Mouse (Mus musculus): ENCODE measurements around the gene Kif26b. TPM values are rescaled to one million over a fixed set of nuclear protein-coding genes. Genes with fewer than 3 reads are reported as not detected.

The Kif26b gene
- polyA plus RNA-seq (2015; fragmentation: Nextera tagmentation; extraction: Ambion mirVana): 7.4 and 8.7 TPM in 2 replicates

- Histone ChIP-seq H3K27me3 (no peaks in the 10 kb centered on the region), H3K9ac (peak within 1 kb of the TSS; percentile 55), H3K9me3 (replicated peaks) (no peaks in the 10 kb centered on the region), H3K4me2 (replicated peaks) (peak within 1 kb of the TSS; percentile 98), H3K4me1 (peaks cover 33% of the 10 kb centered on the region), H3K36me3 (no peaks in the 10 kb centered on the region), H3K27ac (replicated peaks) (peak within 1 kb of the TSS; percentile 90), H3K4me3 (replicated peaks) (peak within 1 kb of the TSS; percentile 73)
- ATAC-seq (ENCODE audit: insufficient number of reproducible peaks, low FRiP score, low TSS enrichment, low read depth): peak; percentile 56
- WGBS: under 1% methylated on average over 92 of the region's 92 CpGs
Observed at GRCm38 (mm10) chr1:178528431-178529351, at the start of gene Kif26b. TSS of gene Kif26b (plus strand) at chr1:178529125.

GRCm38 (mm10) chr1:178483854-178484253 is 45.1 kb upstream of the Kif26b start:
- Histone ChIP-seq H3K4me3 (replicated peaks) (no peak overlapping the region), H3K4me2 (replicated peaks) (no peak overlapping the region), H3K9me3 (replicated peaks) (no peaks in the 10 kb centered on the region), H3K9ac (no peak overlapping the region), H3K27ac (replicated peaks) (no peak overlapping the region), H3K4me1 (no peaks in the 10 kb centered on the region), H3K36me3 (no peaks in the 10 kb centered on the region), H3K27me3 (no peaks in the 10 kb centered on the region)
- no peak for ATAC-seq (ENCODE audit: insufficient number of reproducible peaks, low FRiP score, low TSS enrichment, low read depth)

- no peak overlapping the region for H3K4me3 ChIP-seq (replicated peaks)
- H3K9ac ChIP-seq: no peak overlapping the region
- H3K27ac ChIP-seq (replicated peaks): no peak overlapping the region
- no peak overlapping the region for H3K4me2 ChIP-seq (replicated peaks)
- H3K36me3 ChIP-seq: no peaks in the 10 kb centered on the region
- H3K27me3 ChIP-seq: no peaks in the 10 kb centered on the region
- H3K4me1 ChIP-seq: no peaks in the 10 kb centered on the region
- ATAC-seq (ENCODE audit: insufficient number of reproducible peaks, low FRiP score, low TSS enrichment, low read depth): no peak
- no peaks in the 10 kb centered on the region for H3K9me3 ChIP-seq (replicated peaks)
- WGBS: 85% methylated on average over 5 of the region's 5 CpGs
Observed at GRCm38 (mm10) chr1:178485138-178485867, 43.6 kb upstream of the Kif26b start.

- Histone ChIP-seq H3K4me2 (replicated peaks) (no peak overlapping the region), H3K4me1 (no peaks in the 10 kb centered on the region), H3K9ac (no peak overlapping the region), H3K36me3 (no peaks in the 10 kb centered on the region), H3K27ac (replicated peaks) (no peak overlapping the region), H3K9me3 (replicated peaks) (no peaks in the 10 kb centered on the region), H3K27me3 (no peaks in the 10 kb centered on the region), H3K4me3 (replicated peaks) (no peak overlapping the region)
- ATAC-seq (ENCODE audit: insufficient number of reproducible peaks, low FRiP score, low TSS enrichment, low read depth): no peak
- 68% methylated on average over 5 of the region's 5 CpGs for WGBS
Observed at GRCm38 (mm10) chr1:178485868-178486220, 43.1 kb upstream of the Kif26b start.

- H3K27me3 ChIP-seq: no peaks in the 10 kb centered on the region
- H3K9me3 ChIP-seq (replicated peaks): no peaks in the 10 kb centered on the region
- no peak overlapping the region for H3K9ac ChIP-seq
- ATAC-seq (ENCODE audit: insufficient number of reproducible peaks, low FRiP score, low TSS enrichment, low read depth): no peak
- no peak overlapping the region for H3K4me3 ChIP-seq (replicated peaks)
- no peaks in the 10 kb centered on the region for H3K36me3 ChIP-seq
- no peaks in the 10 kb centered on the region for H3K4me1 ChIP-seq
- H3K4me2 ChIP-seq (replicated peaks): no peak overlapping the region
- no peak overlapping the region for H3K27ac ChIP-seq (replicated peaks)
- WGBS: 69% methylated on average over 5 of the region's 5 CpGs
Observed at GRCm38 (mm10) chr1:178486828-178487227, 42.1 kb upstream of the Kif26b start.

GRCm38 (mm10) chr1:178489127-178489526 is 39.8 kb upstream of the Kif26b start:
- ATAC-seq (ENCODE audit: insufficient number of reproducible peaks, low FRiP score, low TSS enrichment, low read depth): no peak
- Histone ChIP-seq H3K36me3 (no peaks in the 10 kb centered on the region), H3K9ac (no peak overlapping the region), H3K4me1 (no peaks in the 10 kb centered on the region), H3K4me3 (replicated peaks) (no peak overlapping the region), H3K27ac (replicated peaks) (no peak overlapping the region), H3K27me3 (no peaks in the 10 kb centered on the region), H3K4me2 (replicated peaks) (no peak overlapping the region), H3K9me3 (replicated peaks) (no peaks in the 10 kb centered on the region)
- 19% methylated on average over 3 of the region's 3 CpGs for WGBS

- WGBS: 79% methylated on average over 5 of the region's 5 CpGs
Observed at GRCm38 (mm10) chr1:178491733-178492132, 37.2 kb upstream of the Kif26b start.

GRCm38 (mm10) chr1:178492493-178492892 is 36.4 kb upstream of the Kif26b start:
- ATAC-seq (ENCODE audit: insufficient number of reproducible peaks, low FRiP score, low TSS enrichment, low read depth): no peak
- H3K36me3 ChIP-seq: no peaks in the 10 kb centered on the region
- H3K27me3 ChIP-seq: no peaks in the 10 kb centered on the region
- 61% methylated on average over 2 of the region's 2 CpGs for WGBS
- H3K4me1 ChIP-seq: no peaks in the 10 kb centered on the region
- H3K9ac ChIP-seq: no peak overlapping the region
- H3K9me3 ChIP-seq (replicated peaks): no peaks in the 10 kb centered on the region
- H3K27ac ChIP-seq (replicated peaks): no peak overlapping the region
- H3K4me3 ChIP-seq (replicated peaks): no peak overlapping the region
- H3K4me2 ChIP-seq (replicated peaks): no peak overlapping the region

More at GRCm38 (mm10) chr1:178491733-178492132, 37.2 kb upstream of the Kif26b start:
- no peak overlapping the region for H3K27ac ChIP-seq (replicated peaks)
- no peaks in the 10 kb centered on the region for H3K27me3 ChIP-seq
- no peak overlapping the region for H3K4me2 ChIP-seq (replicated peaks)
- H3K9me3 ChIP-seq (replicated peaks): no peaks in the 10 kb centered on the region
- H3K36me3 ChIP-seq: no peaks in the 10 kb centered on the region
- no peak overlapping the region for H3K4me3 ChIP-seq (replicated peaks)
- H3K9ac ChIP-seq: no peak overlapping the region
- no peak for ATAC-seq (ENCODE audit: insufficient number of reproducible peaks, low FRiP score, low TSS enrichment, low read depth)
- no peaks in the 10 kb centered on the region for H3K4me1 ChIP-seq

- WGBS: 77% methylated on average over 2 of the region's 2 CpGs
Observed at GRCm38 (mm10) chr1:178496186-178496585, 32.7 kb upstream of the Kif26b start.

GRCm38 (mm10) chr1:178496841-178497240 is 32.1 kb upstream of the Kif26b start:
- Histone ChIP-seq H3K27ac (replicated peaks) (no peak overlapping the region), H3K4me1 (no peaks in the 10 kb centered on the region), H3K9me3 (replicated peaks) (no peaks in the 10 kb centered on the region), H3K36me3 (no peaks in the 10 kb centered on the region), H3K9ac (no peak overlapping the region), H3K4me3 (replicated peaks) (no peak overlapping the region), H3K27me3 (no peaks in the 10 kb centered on the region), H3K4me2 (replicated peaks) (no peak overlapping the region)
- 0 out of 2 replicates have a peak, but pooled peaks have one; percentile 34 for ATAC-seq (ENCODE audit: insufficient number of reproducible peaks, low FRiP score, low TSS enrichment, low read depth)
- 57% methylated on average over 1 of the region's 1 CpGs for WGBS

More at GRCm38 (mm10) chr1:178496186-178496585, 32.7 kb upstream of the Kif26b start:
- Histone ChIP-seq H3K9ac (no peak overlapping the region), H3K4me1 (no peaks in the 10 kb centered on the region), H3K4me3 (replicated peaks) (no peak overlapping the region), H3K27me3 (no peaks in the 10 kb centered on the region), H3K36me3 (no peaks in the 10 kb centered on the region), H3K27ac (replicated peaks) (no peak overlapping the region), H3K4me2 (replicated peaks) (no peak overlapping the region), H3K9me3 (replicated peaks) (no peaks in the 10 kb centered on the region)
- ATAC-seq (ENCODE audit: insufficient number of reproducible peaks, low FRiP score, low TSS enrichment, low read depth): no peak

GRCm38 (mm10) chr1:178506938-178507337 is 22.0 kb upstream of the Kif26b start:
- ATAC-seq (ENCODE audit: insufficient number of reproducible peaks, low FRiP score, low TSS enrichment, low read depth): no peak
- no peaks in the 10 kb centered on the region for H3K27me3 ChIP-seq
- 85% methylated on average over 8 of the region's 8 CpGs for WGBS
- no peak overlapping the region for H3K27ac ChIP-seq (replicated peaks)
- H3K4me3 ChIP-seq (replicated peaks): no peak overlapping the region
- H3K4me2 ChIP-seq (replicated peaks): no peak overlapping the region
- H3K9me3 ChIP-seq (replicated peaks): no peaks in the 10 kb centered on the region
- H3K4me1 ChIP-seq: no peaks in the 10 kb centered on the region
- no peaks in the 10 kb centered on the region for H3K36me3 ChIP-seq
- no peak overlapping the region for H3K9ac ChIP-seq
